Mouse (Mus musculus): Measurements from ENCODE around the gene Trim2.

DNA sequence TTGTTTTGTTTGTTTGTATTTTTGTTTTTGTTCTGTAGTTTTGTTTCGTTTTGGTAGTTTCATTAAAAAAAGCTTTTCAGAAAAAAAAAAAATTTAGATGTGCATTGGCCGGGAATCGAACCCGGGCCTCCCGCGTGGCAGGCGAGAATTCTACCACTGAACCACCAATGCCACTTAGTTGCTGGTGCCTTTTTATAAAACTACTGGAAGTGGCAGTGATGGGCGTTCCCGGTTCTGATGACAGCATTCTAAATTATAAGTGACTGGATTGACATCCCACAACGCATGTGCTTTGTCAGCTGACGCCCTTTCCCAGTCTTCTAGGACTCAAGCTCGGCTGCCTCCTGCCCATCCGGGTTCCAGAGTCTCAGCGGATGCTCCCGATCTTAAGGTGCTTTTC is 77.8 kb downstream of the Trim2 start:
- TF ChIP-seq CTCF (IDR thresholded peaks at IDR 0.05; ENCODE audit: control insufficient read depth, insufficient read depth, low read length) (no peak), POLR2A (IDR thresholded peaks at IDR 0.05; ENCODE audit: borderline replicate concordance, control insufficient read depth, low read depth, low read length) (no peak)

Data from bone marrow, adult 2 months (tissue).